Mouse (Mus musculus) brain, embryonic 14.5 days (tissue): Measurements from ENCODE around the gene Ypel5.

ENCODE experiments used
- CTCF ChIP-seq: fragments of 200-500 bp; IDR thresholded peaks from 2 replicates; pipeline ENCODE4 v1.5.1; 2012; ENCODE audit warnings: inconsistent platforms, mild to moderate bottlenecking, moderate library complexity, borderline replicate concordance; ENCODE audit not compliant: insufficient read depth, insufficient read length; ENCODE audit errors: extremely low read depth
- POLR2A ChIP-seq: fragments of 200-500 bp; IDR thresholded peaks from 2 replicates; pipeline ENCODE4 v1.6.1; 2012; ENCODE audit warnings: mild to moderate bottlenecking, inconsistent platforms, borderline replicate concordance; ENCODE audit not compliant: poor library complexity, insufficient read depth, insufficient read length, severe bottlenecking; ENCODE audit errors: extremely low read depth

GRCm38 (mm10) chr17:72795392-72796047 lies 40.7 kb upstream of the Ypel5 start:
- TF ChIP-seq POLR2A (no peak), CTCF (no peak)
